Mouse (Mus musculus) MEL (cell line): Measurements from ENCODE around the gene Tmem115. TPM values are rescaled to one million over a fixed set of nuclear protein-coding genes. Genes with fewer than 3 reads are reported as not detected.

Experiments used
- DNase-seq: peaks from one replicate; pipeline ENCODE4 v3.0.0; 2011; ENCODE audit warnings: low read depth, low spot score
- H3K27ac ChIP-seq: 2 replicates; pipeline ENCODE4 v1.5.1; 2012; ENCODE audit warnings: low read depth, mild to moderate bottlenecking, control low read depth, low read length, moderate library complexity; ENCODE audit not compliant: control insufficient read depth
- H3K27me3 ChIP-seq, 2 experiments: fragments of 150-350 bp in 1 of 2; sonication (generic) in 1 of 2; 2 replicates each; pipeline ENCODE4 v1.6.1; 2012; ENCODE audit warnings: low read length in 2 of 2, mild to moderate bottlenecking in 2 of 2, improper control_type of control experiment in 1 of 2, moderate library complexity in 1 of 2; ENCODE audit not compliant: insufficient read depth in 2 of 2, control insufficient read depth in 1 of 2
- H3K36me3 ChIP-seq, 2 experiments: 2 replicates each; pipeline ENCODE4 v1.6.1; 2012 to 2014; ENCODE audit warnings: low read length in 2 of 2, improper control_type of control experiment in 1 of 2, inconsistent platforms in 1 of 2, mild to moderate bottlenecking in 1 of 2; ENCODE audit not compliant: insufficient read depth in 2 of 2, control insufficient read depth in 1 of 2
- H3K4me1 ChIP-seq, 2 experiments: fragments of 150-350 bp in 1 of 2; sonication (generic) in 1 of 2; 2 replicates each; pipeline ENCODE4 v1.6.1; 2012; ENCODE audit warnings: low read length in 2 of 2, improper control_type of control experiment in 1 of 2, mild to moderate bottlenecking in 1 of 2; ENCODE audit not compliant: insufficient read depth in 2 of 2, control insufficient read depth in 1 of 2
- H3K4me3 ChIP-seq, 2 experiments: fragments of 150-350 bp in 1 of 2; sonication (generic) in 1 of 2; 2 replicates each; pipeline ENCODE4 v1.5.1; 2012; ENCODE audit warnings: low read depth in 2 of 2, low read length in 2 of 2, mild to moderate bottlenecking in 2 of 2, moderate library complexity in 2 of 2, control low read depth in 1 of 2, improper control_type of control experiment in 1 of 2; ENCODE audit not compliant: control insufficient read depth in 1 of 2, insufficient read depth in 1 of 2
- H3K79me2 ChIP-seq: 2 replicates; pipeline ENCODE4 v1.6.1; 2012; ENCODE audit warnings: mild to moderate bottlenecking, low read length, moderate library complexity; ENCODE audit not compliant: control insufficient read depth, poor library complexity, insufficient read depth
- H3K9ac ChIP-seq: 2 replicates; pipeline ENCODE4 v1.6.1; 2012; ENCODE audit warnings: low read depth, mild to moderate bottlenecking, control low read depth, low read length, moderate library complexity; ENCODE audit not compliant: control insufficient read depth, poor library complexity, severe bottlenecking
- H3K9me3 ChIP-seq: fragments of 150-350 bp; sonication (generic); replicated peaks from 2 replicates; pipeline ENCODE4 v1.6.1; 2012; ENCODE audit warnings: mild to moderate bottlenecking, low read length, improper control_type of control experiment, moderate library complexity; ENCODE audit not compliant: insufficient read depth
- CHD1 ChIP-seq: IDR thresholded peaks from 2 replicates; pipeline ENCODE4 v1.6.1; 2012; ENCODE audit warnings: low read depth, mild to moderate bottlenecking, inconsistent platforms, low read length, improper control_type of control experiment
- CTCF ChIP-seq, 3 experiments: IDR thresholded peaks in 2 of 3; conservative IDR thresholded peaks in 1 of 3; 2 replicates each; pipeline ENCODE4 v1.5.1; 2011 to 2012; ENCODE audit warnings: low read length in 3 of 3, low read depth in 2 of 3, mild to moderate bottlenecking in 2 of 3, improper control_type of control experiment in 1 of 3, inconsistent platforms in 1 of 3, mixed read lengths in 1 of 3, moderate library complexity in 1 of 3; ENCODE audit not compliant: control insufficient read depth in 1 of 3, insufficient read depth in 1 of 3, poor library complexity in 1 of 3, severe bottlenecking in 1 of 3
- E2F4 ChIP-seq: IDR thresholded peaks from 2 replicates; pipeline ENCODE4 v1.6.1; 2011; ENCODE audit warnings: low read depth, low read length, improper control_type of control experiment, borderline replicate concordance
- EP300 ChIP-seq, 2 experiments: IDR thresholded peaks; 2 replicates each; pipeline ENCODE4 v1.6.1; 2011; ENCODE audit warnings: improper control_type of control experiment in 2 of 2, low read length in 2 of 2, low read depth in 1 of 2, mild to moderate bottlenecking in 1 of 2
- ETS1 ChIP-seq: IDR thresholded peaks from 2 replicates; pipeline ENCODE4 v1.6.1; 2012; ENCODE audit warnings: low read depth, mild to moderate bottlenecking, inconsistent platforms, low read length, improper control_type of control experiment, moderate library complexity
- GABPA ChIP-seq: IDR thresholded peaks from 2 replicates; pipeline ENCODE4 v1.6.1; 2012; ENCODE audit warnings: low read depth, mild to moderate bottlenecking, inconsistent platforms, low read length, improper control_type of control experiment, moderate library complexity
- JUND ChIP-seq: IDR thresholded peaks from 2 replicates; pipeline ENCODE4 v1.6.1; 2011; ENCODE audit warnings: low read depth, mild to moderate bottlenecking, improper control_type of control experiment, low read length
- KAT2A ChIP-seq: conservative IDR thresholded peaks from 2 replicates; pipeline ENCODE4 v1.6.1; 2012; ENCODE audit warnings: low read depth, low read length, improper control_type of control experiment, inconsistent platforms
- MAX ChIP-seq: IDR thresholded peaks from 2 replicates; pipeline ENCODE4 v1.6.1; 2011; ENCODE audit warnings: low read length, improper control_type of control experiment
- MAZ ChIP-seq: IDR thresholded peaks from 2 replicates; pipeline ENCODE4 v1.6.1; 2012; ENCODE audit warnings: low read depth, mild to moderate bottlenecking, inconsistent platforms, low read length, improper control_type of control experiment
- MEF2A ChIP-seq: IDR thresholded peaks from 2 replicates; pipeline ENCODE4 v1.6.1; 2014; ENCODE audit warnings: low read depth, mild to moderate bottlenecking, inconsistent platforms, low read length, improper control_type of control experiment; ENCODE audit not compliant: poor library complexity, insufficient replicate concordance, severe bottlenecking; ENCODE audit errors: extremely low read depth
- MXI1 ChIP-seq: IDR thresholded peaks from 2 replicates; pipeline ENCODE4 v1.6.1; 2011; ENCODE audit warnings: mild to moderate bottlenecking, low read depth, low read length, improper control_type of control experiment
- MYB ChIP-seq: IDR thresholded peaks from 2 replicates; pipeline ENCODE4 v1.6.1; 2011; ENCODE audit warnings: mild to moderate bottlenecking, low read depth, low read length, improper control_type of control experiment
- MYC ChIP-seq: IDR thresholded peaks from 2 replicates; pipeline ENCODE4 v1.6.1; 2011; ENCODE audit warnings: low read depth, mild to moderate bottlenecking, low read length, improper control_type of control experiment, moderate library complexity
- NRF1 ChIP-seq: IDR thresholded peaks from 2 replicates; pipeline ENCODE4 v1.6.1; 2014; ENCODE audit warnings: low read depth, mild to moderate bottlenecking, inconsistent platforms, low read length, improper control_type of control experiment, moderate library complexity; ENCODE audit not compliant: poor library complexity, insufficient read depth, severe bottlenecking
- POLR2AphosphoS2 ChIP-seq: IDR thresholded peaks from 2 replicates; pipeline ENCODE4 v1.6.1; 2011; ENCODE audit warnings: low read length, improper control_type of control experiment
- POLR2AphosphoS5 ChIP-seq: IDR thresholded peaks from 2 replicates; pipeline ENCODE4 v1.6.1; 2012; ENCODE audit warnings: low read depth, borderline replicate concordance, mild to moderate bottlenecking, inconsistent platforms, low read length, moderate library complexity, mixed read lengths
- RAD21 ChIP-seq: IDR thresholded peaks from 2 replicates; pipeline ENCODE4 v1.6.1; 2011; ENCODE audit warnings: mild to moderate bottlenecking, low read depth, low read length, improper control_type of control experiment
- RCOR1 ChIP-seq: IDR thresholded peaks from 2 replicates; pipeline ENCODE4 v1.6.1; 2012; ENCODE audit warnings: low read depth, mild to moderate bottlenecking, inconsistent platforms, low read length, improper control_type of control experiment
- SIN3A ChIP-seq: IDR thresholded peaks from 2 replicates; pipeline ENCODE4 v1.6.1; 2012; ENCODE audit warnings: low read length, improper control_type of control experiment, inconsistent platforms
- TAL1 ChIP-seq: IDR thresholded peaks from 2 replicates; pipeline ENCODE4 v1.6.1; 2012; ENCODE audit warnings: mild to moderate bottlenecking, inconsistent platforms, low read length, moderate library complexity, mixed read lengths
- TBP ChIP-seq: IDR thresholded peaks from 2 replicates; pipeline ENCODE4 v1.8.0; 2011; ENCODE audit warnings: low read depth, low read length, improper control_type of control experiment
- UBTF ChIP-seq: IDR thresholded peaks from 2 replicates; pipeline ENCODE4 v1.6.1; 2012; ENCODE audit warnings: low read depth, mild to moderate bottlenecking, inconsistent platforms, low read length, improper control_type of control experiment, moderate library complexity, borderline replicate concordance; ENCODE audit not compliant: insufficient read depth
- USF1 ChIP-seq: IDR thresholded peaks from 2 replicates; pipeline ENCODE4 v1.6.1; 2014; ENCODE audit warnings: low read depth, mild to moderate bottlenecking, inconsistent platforms, low read length, improper control_type of control experiment, moderate library complexity
- USF2 ChIP-seq, 2 experiments: IDR thresholded peaks; 2 replicates each; pipeline ENCODE4 v1.6.1; 2011 to 2012; ENCODE audit warnings: improper control_type of control experiment in 2 of 2, low read length in 2 of 2, borderline replicate concordance in 1 of 2, inconsistent platforms in 1 of 2, low read depth in 1 of 2, mild to moderate bottlenecking in 1 of 2; ENCODE audit not compliant: insufficient read depth in 1 of 2
- ZC3H11A ChIP-seq: IDR thresholded peaks from 2 replicates; pipeline ENCODE4 v1.6.1; 2012; ENCODE audit warnings: low read depth, mild to moderate bottlenecking, inconsistent platforms, low read length, improper control_type of control experiment
- ZMIZ1 ChIP-seq: IDR thresholded peaks from 2 replicates; pipeline ENCODE4 v1.6.1; 2012; ENCODE audit warnings: low read depth, mild to moderate bottlenecking, inconsistent platforms, low read length, improper control_type of control experiment, moderate library complexity
- ZNF384 ChIP-seq: IDR thresholded peaks from 2 replicates; pipeline ENCODE4 v1.6.1; 2012; ENCODE audit warnings: low read depth, mild to moderate bottlenecking, inconsistent platforms, low read length, improper control_type of control experiment
- polyA plus RNA-seq, 2 experiments: library from polyadenylated mRNA; stranded (reverse) in 1 of 2; unstranded in 1 of 2; fragments of >175 nt in 1 of 2; fragments of >200 nt in 1 of 2; gene quantifications; 2 replicates each; pipeline versions ENCODE4 v1.2.1 to v1.2.4; 2012; ENCODE audit warnings: low replicate concordance in 2 of 2, low read depth in 1 of 2; ENCODE audit not compliant: insufficient read length in 2 of 2, insufficient read depth in 1 of 2, missing spikeins in 1 of 2
- total RNA-seq: library from RNA; depleted of rRNA; stranded (reverse); fragments of 300-350 nt; gene quantifications from 2 replicates; pipeline ENCODE4 v1.2.3, GENCODE M21; 2012

The Tmem115 gene
- total and polyA plus RNA-seq, 3 experiments: 34.6 to 39.3 TPM; not detected in 1

DNA sequence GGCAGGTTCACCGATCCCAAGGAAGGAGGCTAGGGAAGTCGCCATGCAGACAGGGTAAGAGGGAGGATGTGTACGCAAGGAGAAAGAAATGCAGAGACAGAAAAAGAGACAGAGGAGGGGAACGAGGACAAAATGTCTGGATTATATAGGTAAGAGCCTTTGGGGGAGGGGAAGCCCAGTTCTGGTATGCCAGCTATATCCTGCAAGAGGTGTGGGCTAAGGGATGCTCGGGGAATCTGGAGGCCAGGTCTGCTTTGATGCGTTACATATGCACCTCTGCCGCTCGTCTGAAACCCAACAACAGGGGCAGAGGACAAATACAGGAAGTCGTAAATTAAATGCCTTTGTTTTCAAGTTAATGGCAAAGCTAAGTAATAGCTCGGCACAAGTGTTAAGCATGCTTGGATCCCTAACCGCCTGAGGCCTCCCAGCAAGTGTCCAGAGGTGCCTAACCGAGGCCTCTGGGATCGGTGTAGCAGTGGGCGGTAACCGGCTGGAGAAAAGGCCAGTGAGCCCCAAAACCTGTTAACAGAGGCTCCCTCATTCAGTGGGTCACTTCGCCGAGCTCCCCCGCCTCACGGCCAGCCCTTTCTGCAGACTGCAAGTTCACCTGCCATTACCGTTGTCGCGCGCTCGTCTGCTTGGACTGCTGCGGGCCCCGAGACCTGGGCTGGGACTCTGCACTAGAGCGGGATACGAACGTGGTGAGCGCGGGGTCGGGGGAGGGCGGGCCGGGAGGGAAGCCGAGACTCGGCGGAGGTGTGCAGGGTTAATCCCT, 20.0 kb downstream of the Tmem115 start:
- Histone ChIP-seq H3K9me3 (no peaks in the 10 kb centered on the region), H3K9ac (peak overlapping the region; percentile 85), H3K27me3 (no peaks in the 10 kb centered on the region), H3K4me1 (peaks cover 10 to 33% of the 10 kb centered on the region in 2 experiments), H3K27ac (peak overlapping the region; percentile 66), H3K79me2 (peaks cover 35% of the 10 kb centered on the region), H3K4me3 (peak overlapping the region; percentile 65 to 82), H3K36me3 (peaks cover 3 to 29% of the 10 kb centered on the region in 2 experiments; a peak in 3 of 4 replicates)
- 0 out of 2 replicates have a peak, but pooled peaks have one; percentile 8 for TF ChIP-seq MAZ
- TF ChIP-seq RCOR1: peak; percentile 20; the same call in 1 of the 2 replicates
- no peak for TF ChIP-seq ZNF384
- peak; percentile 68 for DNase-seq

DNA sequence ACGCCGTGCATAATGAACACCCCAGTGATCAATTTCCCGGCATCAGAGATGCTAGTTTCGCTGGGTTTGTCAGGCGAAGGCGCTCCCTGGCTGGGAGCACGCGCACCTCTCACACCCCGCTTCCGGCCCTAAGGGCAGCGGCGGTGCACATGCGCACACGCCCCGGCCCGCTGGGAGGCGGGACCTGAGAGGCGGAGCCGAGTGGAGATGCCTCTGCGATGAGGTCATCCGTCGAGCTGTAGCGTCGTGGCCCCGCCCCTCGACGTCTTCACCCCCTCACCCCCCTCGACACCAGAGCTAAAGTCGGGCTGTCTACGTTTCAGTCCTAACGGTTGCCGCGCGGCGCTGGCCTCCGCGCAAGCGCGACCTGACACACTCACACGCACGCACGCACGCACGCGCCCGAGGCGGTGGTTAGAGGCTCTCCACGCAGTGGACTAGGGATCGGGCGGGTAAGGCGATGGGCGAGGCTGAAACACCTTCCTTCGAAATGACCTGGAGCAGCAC, 20.6 kb downstream of the Tmem115 start:
- Histone ChIP-seq H3K9me3 (no peaks in the 10 kb centered on the region), H3K4me3 (peak overlapping the region; percentile 82 to 91), H3K27me3 (no peaks in the 10 kb centered on the region), H3K4me1 (peaks cover 10 to 33% of the 10 kb centered on the region in 2 experiments), H3K27ac (peak overlapping the region; percentile 90), H3K9ac (peak overlapping the region; percentile 94), H3K79me2 (peaks cover 35% of the 10 kb centered on the region), H3K36me3 (peaks cover 3 to 29% of the 10 kb centered on the region in 2 experiments; a peak in 3 of 4 replicates)
- DNase-seq: peak; percentile 99
- TF ChIP-seq MAX: peak; percentile 85
- TF ChIP-seq MYC: peak; percentile 73
- 0 out of 2 replicates have a peak, but pooled peaks have one; percentile 25 for TF ChIP-seq USF1
- TF ChIP-seq KAT2A: no peak
- TF ChIP-seq RAD21: no peak
- TF ChIP-seq POLR2AphosphoS5: 0 out of 2 replicates have a peak, but pooled peaks have one; percentile 49
- TF ChIP-seq GABPA: no peak
- peak; percentile 76 for TF ChIP-seq SIN3A
- peak; percentile 95 for TF ChIP-seq POLR2AphosphoS2
- peak; percentile 85 for TF ChIP-seq MXI1
- TF ChIP-seq MYB: peak; percentile 91
- peak in 1 of 2 experiments; percentile 67; a peak in 1 of 4 replicates for TF ChIP-seq EP300 (IDR thresholded peaks at IDR 0.05; ENCODE audit: low read depth in 1 of 2, low read length in 2 of 2)
- TF ChIP-seq MEF2A: no peak
- peak; percentile 81 for TF ChIP-seq NRF1
- TF ChIP-seq CHD1: no peak; the same call in 1 of the 2 replicates
- TF ChIP-seq ZC3H11A: no peak
- peak; percentile 82 for TF ChIP-seq ETS1
- peak; percentile 67; the same call in 1 of the 2 replicates for TF ChIP-seq TBP
- TF ChIP-seq JUND: no peak
- no peak for TF ChIP-seq TAL1
- no peak for TF ChIP-seq USF2 (IDR thresholded peaks at IDR 0.05; ENCODE audit: borderline replicate concordance in 1 of 2, insufficient read depth in 1 of 2, low read depth in 1 of 2, low read length in 2 of 2)
- no peak; the same call in 1 of the 2 replicates for TF ChIP-seq E2F4
- TF ChIP-seq ZMIZ1: peak; percentile 77; the same call in 1 of the 2 replicates
- TF ChIP-seq MAZ: no peak; the same call in 1 of the 2 replicates
- TF ChIP-seq CTCF (IDR thresholded peaks at IDR 0.05 in 2 of 3, conservative IDR thresholded peaks at IDR 0.05 in 1 of 3; ENCODE audit: control insufficient read depth in 1 of 3, insufficient read depth in 1 of 3, low read depth in 2 of 3, low read length in 3 of 3, poor library complexity in 1 of 3, severe bottlenecking in 1 of 3): no peak
- TF ChIP-seq UBTF: no peak
